Mouse (Mus musculus): Measurements from ENCODE around the gene Tesk1.

DNA sequence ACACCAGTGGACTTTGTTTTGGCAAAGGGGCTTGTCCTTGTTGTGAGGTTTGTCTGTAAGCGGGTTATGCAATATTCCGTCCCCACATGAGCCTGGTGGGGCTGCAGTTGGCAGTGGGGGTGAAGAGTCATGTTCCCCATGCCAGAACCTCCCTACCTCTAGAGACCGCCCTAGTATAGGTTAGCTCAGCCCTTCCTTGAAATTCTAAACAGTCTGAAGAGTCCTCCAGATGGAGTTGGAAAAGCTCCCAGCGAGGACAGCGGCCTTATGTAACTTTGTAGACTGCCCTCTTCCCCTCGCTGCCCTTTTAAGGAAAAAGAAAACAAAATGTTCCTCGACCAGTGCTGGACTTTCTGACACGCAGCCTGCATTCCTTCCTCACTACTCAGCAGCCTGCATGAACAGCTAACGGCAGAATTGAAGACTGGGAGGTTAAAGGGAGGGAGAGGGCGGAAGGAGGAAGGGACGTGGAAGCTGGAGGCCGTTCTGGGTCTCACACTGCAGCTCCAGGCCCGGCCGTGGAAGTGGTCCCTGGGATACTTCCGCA lies 47.3 kb upstream of the Tesk1 start:
- TF ChIP-seq POLR2A (IDR thresholded peaks at IDR 0.05; ENCODE audit: borderline replicate concordance, extremely low read depth, insufficient read depth, insufficient read length, poor library complexity, severe bottlenecking) = no peak
- TF ChIP-seq CTCF (IDR thresholded peaks at IDR 0.05; ENCODE audit: borderline replicate concordance, extremely low read depth, insufficient read depth, insufficient read length) = no peak

All from brain, embryonic 14.5 days (tissue).